Comparison of ENCODE assay signal across 19 mouse cellular contexts in the genomic region with DNA sequence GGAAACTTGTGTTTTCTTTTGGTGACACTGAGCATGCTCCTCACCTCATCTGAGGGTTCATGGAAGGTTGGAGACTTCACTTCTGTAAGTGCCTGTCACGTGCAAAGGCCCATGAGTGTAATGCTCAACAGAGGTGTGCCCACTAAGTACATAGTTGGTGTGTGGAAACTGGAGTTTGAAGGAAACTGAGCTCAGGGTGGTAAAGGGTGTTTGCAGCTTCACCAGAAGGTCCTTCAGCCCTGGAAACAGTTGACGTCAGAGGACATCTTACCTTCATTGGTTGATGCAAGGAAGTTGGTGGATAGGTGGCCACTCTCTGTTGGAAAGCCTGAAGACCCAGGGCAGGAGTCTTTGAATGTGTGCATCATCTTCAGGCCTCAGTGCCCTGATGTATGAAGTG.
"Had no signal": no experiment of that assay in that cellular context is flagged by ENCODE, and none has a peak within 500 bp of the region (broad histone marks: within the 10 kb centered on the region; RNA-seq: fewer than 3 reads in every experiment).

No protein-coding gene starts in this region.

- H3K36me3 ChIP-seq: liver, embryonic 12.5 days; midbrain, embryonic 10.5 days; midbrain, embryonic 12.5 days; neural tube, embryonic 13.5 days; neural tube, embryonic 15.5 days; stomach, embryonic 15.5 days had no signal

- H3K27ac ChIP-seq: liver, embryonic 12.5 days; liver, embryonic 14.5 days; midbrain, embryonic 10.5 days; midbrain, embryonic 12.5 days; neural tube, embryonic 13.5 days; neural tube, embryonic 15.5 days; stomach, embryonic 15.5 days; stomach, postnatal 0 days had no signal

- H3K4me3 ChIP-seq: liver, embryonic 12.5 days; midbrain, embryonic 10.5 days; midbrain, embryonic 12.5 days; myocyte; neural tube, embryonic 13.5 days; neural tube, embryonic 15.5 days; stomach, embryonic 15.5 days had no signal

- H3K4me2 ChIP-seq: liver, embryonic 12.5 days; lung, embryonic 14.5 days; midbrain, embryonic 12.5 days; neural tube, embryonic 13.5 days; neural tube, embryonic 15.5 days; stomach, embryonic 15.5 days had no signal

- ATAC-seq: midbrain, embryonic 16.5 days had no signal

- H3K9ac ChIP-seq: liver, embryonic 12.5 days; liver, embryonic 14.5 days; lung, embryonic 14.5 days; midbrain, embryonic 12.5 days; neural tube, embryonic 13.5 days; neural tube, embryonic 15.5 days; stomach, embryonic 15.5 days had no signal

- H3K4me1 ChIP-seq: stomach, embryonic 15.5 days had no signal

- H3K9me3 ChIP-seq: liver, embryonic 12.5 days; midbrain, embryonic 10.5 days; midbrain, embryonic 12.5 days; neural tube, embryonic 13.5 days; neural tube, embryonic 15.5 days; stomach, embryonic 15.5 days had no signal

- DNase-seq: lung, embryonic 14.5 days; midbrain, embryonic 14.5 days; retina, postnatal 1 day; right cerebral cortex, adult 18-20 months; right cerebral cortex, postnatal 25 days; right cerebral cortex, postnatal 4 days; thymus, adult 2 months; thymus, postnatal 25 days; thymus, postnatal 4 days had no signal

- H3K27me3 ChIP-seq: stomach, embryonic 15.5 days had no signal
